Mouse (Mus musculus) CH12.LX (cell line): Measurements from ENCODE around the gene Pkd2l1.

ENCODE experiments used
- BHLHE40 ChIP-seq: IDR thresholded peaks from 2 replicates; pipeline ENCODE4 v1.6.1; 2011; ENCODE audit warnings: mild to moderate bottlenecking, low read depth, low read length, improper control_type of control experiment
- CHD2 ChIP-seq: IDR thresholded peaks from 2 replicates; pipeline ENCODE4 v1.6.1; 2011; ENCODE audit warnings: low read length, improper control_type of control experiment
- CTCF ChIP-seq, 2 experiments: IDR thresholded peaks in 1 of 2; conservative IDR thresholded peaks in 1 of 2; 2 replicates each; pipeline ENCODE4 v1.5.1; 2011 to 2012; ENCODE audit warnings: low read depth in 2 of 2, low read length in 2 of 2, improper control_type of control experiment in 1 of 2, inconsistent platforms in 1 of 2, mild to moderate bottlenecking in 1 of 2, moderate library complexity in 1 of 2
- ELF1 ChIP-seq: IDR thresholded peaks from 2 replicates; pipeline ENCODE4 v1.6.1; 2014; ENCODE audit warnings: low read depth, mild to moderate bottlenecking, inconsistent platforms, low read length, improper control_type of control experiment
- EP300 ChIP-seq: IDR thresholded peaks from 2 replicates; pipeline ENCODE4 v1.6.1; 2011; ENCODE audit warnings: low read length, improper control_type of control experiment
- MAX ChIP-seq: IDR thresholded peaks from 2 replicates; pipeline ENCODE4 v1.6.1; 2011; ENCODE audit warnings: low read length, improper control_type of control experiment
- MXI1 ChIP-seq: IDR thresholded peaks from 2 replicates; pipeline ENCODE4 v1.6.1; 2011; ENCODE audit warnings: mild to moderate bottlenecking, low read depth, low read length, improper control_type of control experiment
- NELFE ChIP-seq: IDR thresholded peaks from 2 replicates; pipeline ENCODE4 v1.6.1; 2011; ENCODE audit warnings: low read depth, low read length, improper control_type of control experiment
- POLR2A ChIP-seq: IDR thresholded peaks from 2 replicates; pipeline ENCODE4 v1.6.1; 2011; ENCODE audit warnings: low read depth, mild to moderate bottlenecking, improper control_type of control experiment, low read length
- RCOR1 ChIP-seq: conservative IDR thresholded peaks from 2 replicates; pipeline ENCODE4 v1.6.1; 2012; ENCODE audit warnings: low read depth, mild to moderate bottlenecking, inconsistent platforms, low read length, improper control_type of control experiment
- TCF12 ChIP-seq: IDR thresholded peaks from 2 replicates; pipeline ENCODE4 v1.6.1; 2014; ENCODE audit warnings: low read depth, mild to moderate bottlenecking, inconsistent platforms, low read length, improper control_type of control experiment
- ZC3H11A ChIP-seq: IDR thresholded peaks from 2 replicates; pipeline ENCODE4 v1.6.1; 2012; ENCODE audit warnings: low read depth, mild to moderate bottlenecking, inconsistent platforms, low read length, improper control_type of control experiment

DNA sequence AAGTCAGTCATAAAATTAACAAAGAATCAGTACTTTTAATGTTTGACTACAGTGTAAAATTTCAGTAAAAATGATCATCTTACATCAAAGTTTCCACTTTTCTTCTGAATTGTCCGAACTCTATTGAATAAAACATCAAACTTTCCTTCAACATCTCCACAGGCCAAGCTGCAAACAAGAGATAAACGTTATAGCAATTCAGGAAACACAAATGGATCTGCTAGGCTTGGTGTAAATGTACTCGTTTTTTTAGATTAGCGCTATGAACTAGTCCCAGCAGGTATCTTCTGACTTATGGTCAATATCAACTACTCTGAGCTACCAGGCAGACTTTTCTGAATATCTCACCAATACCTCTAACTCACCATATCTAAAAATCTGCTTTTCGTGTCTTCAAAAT is 59.3 kb downstream of the Pkd2l1 start:
- no peak for TF ChIP-seq CTCF (conservative IDR thresholded peaks at IDR 0.05 in 1 of 2, IDR thresholded peaks at IDR 0.05 in 1 of 2; ENCODE audit: low read depth in 2 of 2, low read length in 2 of 2)
- no peak for TF ChIP-seq CHD2
- no peak for TF ChIP-seq ELF1
- no peak for TF ChIP-seq POLR2A
- no peak for TF ChIP-seq ZC3H11A
- no peak for TF ChIP-seq EP300
- TF ChIP-seq MAX: no peak
- TF ChIP-seq TCF12: no peak
- TF ChIP-seq NELFE: no peak
- no peak for TF ChIP-seq MXI1
- TF ChIP-seq BHLHE40: no peak
- TF ChIP-seq RCOR1: no peak
